Mouse (Mus musculus): Measurements from ENCODE around the gene Esr1.

DNA sequence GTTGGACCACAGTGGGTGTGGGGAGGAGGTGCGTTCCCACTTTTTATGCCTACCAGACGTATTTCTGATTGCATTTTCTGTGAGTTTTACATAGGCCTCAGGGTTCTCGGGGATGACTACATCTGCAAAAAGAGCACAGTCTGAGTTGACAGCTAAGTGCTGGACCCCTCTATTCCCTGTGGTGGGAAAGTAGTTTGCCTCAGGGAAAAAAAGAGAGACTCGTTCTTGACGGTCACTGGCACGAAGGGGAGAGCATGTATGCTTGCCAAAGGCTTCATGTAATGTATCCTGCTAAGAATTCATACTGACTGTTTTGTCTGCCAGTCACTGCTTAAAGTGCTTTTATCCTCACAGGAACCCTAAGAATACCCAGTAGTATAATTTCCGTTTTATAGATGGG lies 433.8 kb downstream of the Esr1 start:
- TF ChIP-seq POLR2A (IDR thresholded peaks at IDR 0.05; ENCODE audit: extremely low read depth, insufficient read depth, low read length) (no peak), CTCF (IDR thresholded peaks at IDR 0.05; ENCODE audit: low read depth, low read length) (no peak)
